Mouse (Mus musculus) liver, postnatal 0 days (tissue): ENCODE results near the gene Zfp652.

Experiments used
- CTCF ChIP-seq: sonication (generic); IDR thresholded peaks from 2 replicates; pipeline ENCODE4 v1.5.1; 2016; ENCODE audit warnings: antibody characterized with exemption, low read depth
- EP300 ChIP-seq: IDR thresholded peaks from 2 replicates; pipeline ENCODE4 v1.6.1; 2016; ENCODE audit warnings: antibody characterized with exemption, low read depth, mild to moderate bottlenecking

DNA sequence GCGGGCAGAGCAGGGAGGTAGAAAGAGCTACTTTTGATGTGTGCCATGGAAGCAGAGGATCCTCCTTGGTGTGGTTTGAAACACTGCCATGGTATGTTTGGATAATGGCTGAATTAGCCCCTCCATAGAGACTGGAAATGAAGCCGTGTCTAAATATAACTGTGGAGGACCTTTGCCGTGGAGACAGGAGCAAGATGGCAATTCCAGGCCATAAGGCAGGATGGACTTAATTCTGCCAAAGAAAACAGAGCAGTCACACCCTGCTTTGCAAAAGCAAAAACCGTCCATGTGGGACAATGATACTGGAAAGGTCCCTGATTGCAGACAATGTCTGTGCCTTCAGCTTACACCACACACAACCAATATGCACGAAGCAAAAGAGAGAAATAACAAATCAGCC, 81.7 kb downstream of the Zfp652 start:
- TF ChIP-seq EP300 (no peak), CTCF (no peak)
